Mouse (Mus musculus): ENCODE measurements around the gene Rexo4. TPM values are rescaled to one million over a fixed set of nuclear protein-coding genes. Genes with fewer than 3 reads are reported as not detected.

Rexo4 gene
- polyA plus RNA-seq, 1 experiment from 2014 or later: 45.2 TPM

GRCm38 (mm10) chr2:26935286-26935685, 28.9 kb downstream of the Rexo4 start:
- 87% methylated on average over 2 of the region's 2 CpGs for WGBS
- Histone ChIP-seq H3K27me3 (replicated peaks) (no peaks in the 10 kb centered on the region), H3K9me3 (no peaks in the 10 kb centered on the region), H3K9ac (no peak overlapping the region), H3K4me3 (replicated peaks) (no peak overlapping the region), H3K4me1 (replicated peaks) (peaks cover 19% of the 10 kb centered on the region), H3K27ac (no peak overlapping the region), H3K4me2 (replicated peaks) (no peak overlapping the region), H3K36me3 (peaks cover 9% of the 10 kb centered on the region)
- no peak for ATAC-seq

- ATAC-seq: peak; percentile 96
- peak within 1 kb of the TSS; percentile 94 for H3K27ac ChIP-seq
- WGBS: under 1% methylated on average over 62 of the region's 70 CpGs
These were observed 30.7 kb downstream of the Rexo4 start, which contains the start of the genes Surf4 and Stkld1 for GRCm38 (mm10) chr2:26933304-26934055. Surf4 (minus strand) TSS chr2:26933928. Stkld1 (plus strand) TSS chr2:26934047.

GRCm38 (mm10) chr2:26932473-26933303, 31.5 kb downstream of the Rexo4 start:
- peak; percentile 56 for ATAC-seq
- WGBS: under 1% methylated on average over 42 of the region's 49 CpGs
- no peaks in the 10 kb centered on the region for H3K9me3 ChIP-seq
- H3K4me2 ChIP-seq (replicated peaks): peak overlapping the region; percentile 72
- peak overlapping the region; percentile 93 for H3K9ac ChIP-seq
- peak overlapping the region; percentile 94 for H3K27ac ChIP-seq
- peaks cover 24% of the 10 kb centered on the region for H3K4me1 ChIP-seq (replicated peaks)
- H3K27me3 ChIP-seq (replicated peaks): no peaks in the 10 kb centered on the region
- H3K36me3 ChIP-seq: peaks cover 15% of the 10 kb centered on the region
- H3K4me3 ChIP-seq (replicated peaks): peak overlapping the region; percentile 81

More at GRCm38 (mm10) chr2:26933304-26934055, 30.7 kb downstream of the Rexo4 start, which contains the start of the genes Surf4 and Stkld1:
- peak within 1 kb of the TSS; percentile 93 for H3K9ac ChIP-seq
- peak within 1 kb of the TSS; percentile 81 for H3K4me3 ChIP-seq (replicated peaks)
- peaks cover 19% of the 10 kb centered on the region for H3K4me1 ChIP-seq (replicated peaks)
- H3K36me3 ChIP-seq: peaks cover 15% of the 10 kb centered on the region
- H3K27me3 ChIP-seq (replicated peaks): no peaks in the 10 kb centered on the region
- peak within 1 kb of the TSS; percentile 72 for H3K4me2 ChIP-seq (replicated peaks)
- no peaks in the 10 kb centered on the region for H3K9me3 ChIP-seq

GRCm38 (mm10) chr2:26930390-26930789, 33.8 kb downstream of the Rexo4 start:
- Histone ChIP-seq H3K4me2 (replicated peaks) (no peak overlapping the region), H3K9ac (no peak overlapping the region; the same call in 1 of the 2 replicates), H3K27ac (no peak overlapping the region), H3K9me3 (no peaks in the 10 kb centered on the region), H3K4me3 (replicated peaks) (no peak overlapping the region), H3K4me1 (replicated peaks) (peaks cover 24% of the 10 kb centered on the region), H3K27me3 (replicated peaks) (no peaks in the 10 kb centered on the region), H3K36me3 (peaks cover 19% of the 10 kb centered on the region)
- 32% methylated on average over 1 of the region's 1 CpGs for WGBS
- ATAC-seq: no peak

GRCm38 (mm10) chr2:26927745-26928476, 36.3 kb downstream of the Rexo4 start:
- no peak overlapping the region for H3K27ac ChIP-seq
- ATAC-seq: no peak
- no peak overlapping the region for H3K4me3 ChIP-seq (replicated peaks)
- H3K27me3 ChIP-seq (replicated peaks): no peaks in the 10 kb centered on the region
- peaks cover 41% of the 10 kb centered on the region for H3K36me3 ChIP-seq
- no peak overlapping the region for H3K9ac ChIP-seq
- H3K9me3 ChIP-seq: no peaks in the 10 kb centered on the region
- WGBS: 85% methylated on average over 6 of the region's 6 CpGs
- peaks cover 20% of the 10 kb centered on the region for H3K4me1 ChIP-seq (replicated peaks)
- no peak overlapping the region for H3K4me2 ChIP-seq (replicated peaks)

GRCm38 (mm10) chr2:26921784-26922183, 42.4 kb downstream of the Rexo4 start:
- Histone ChIP-seq H3K4me1 (replicated peaks) (peaks cover 14% of the 10 kb centered on the region), H3K4me2 (replicated peaks) (no peak overlapping the region), H3K36me3 (peaks cover 72% of the 10 kb centered on the region), H3K4me3 (replicated peaks) (no peak overlapping the region), H3K27ac (no peak overlapping the region), H3K27me3 (replicated peaks) (no peaks in the 10 kb centered on the region), H3K9ac (no peak overlapping the region), H3K9me3 (no peaks in the 10 kb centered on the region)
- no peak for ATAC-seq
- WGBS: 68% methylated on average over 9 of the region's 9 CpGs

- no peak overlapping the region for H3K4me3 ChIP-seq (replicated peaks)
- no peak overlapping the region for H3K9ac ChIP-seq
- 83% methylated on average over 6 of the region's 6 CpGs for WGBS
- no peak overlapping the region for H3K4me2 ChIP-seq (replicated peaks)
- no peak for ATAC-seq
- H3K36me3 ChIP-seq: peaks cover 67% of the 10 kb centered on the region
- H3K4me1 ChIP-seq (replicated peaks): peaks cover 18% of the 10 kb centered on the region
- no peaks in the 10 kb centered on the region for H3K27me3 ChIP-seq (replicated peaks)
- no peaks in the 10 kb centered on the region for H3K9me3 ChIP-seq
- H3K27ac ChIP-seq: no peak overlapping the region
These were observed 43.9 kb downstream of the Rexo4 start for GRCm38 (mm10) chr2:26920190-26920855.

- no peak for ATAC-seq
- Histone ChIP-seq H3K36me3 (peaks cover 61% of the 10 kb centered on the region), H3K9ac (no peak overlapping the region), H3K9me3 (no peaks in the 10 kb centered on the region), H3K4me1 (replicated peaks) (peaks cover 23% of the 10 kb centered on the region), H3K27me3 (replicated peaks) (no peaks in the 10 kb centered on the region), H3K4me3 (replicated peaks) (no peak overlapping the region), H3K27ac (no peak overlapping the region), H3K4me2 (replicated peaks) (no peak overlapping the region)
- 87% methylated on average over 3 of the region's 3 CpGs for WGBS
These were observed 44.5 kb downstream of the Rexo4 start for GRCm38 (mm10) chr2:26919684-26920083.

GRCm38 (mm10) chr2:26916738-26917137, 47.4 kb downstream of the Rexo4 start:
- Histone ChIP-seq H3K4me3 (replicated peaks) (peak overlapping the region; percentile 57), H3K27ac (peak overlapping the region; percentile 73), H3K9ac (peak overlapping the region; percentile 64), H3K9me3 (no peaks in the 10 kb centered on the region), H3K4me2 (replicated peaks) (peak overlapping the region; percentile 89), H3K27me3 (replicated peaks) (no peaks in the 10 kb centered on the region), H3K4me1 (replicated peaks) (peaks cover 30% of the 10 kb centered on the region), H3K36me3 (peaks cover 45% of the 10 kb centered on the region)
- no peak for ATAC-seq
- 2% methylated on average over 13 of the region's 13 CpGs for WGBS

GRCm38 (mm10) chr2:26915927-26916728, 48.1 kb downstream of the Rexo4 start, which contains the start of the genes Surf2 and Surf1:
Surf2 (plus strand) TSS chr2:26916367.
Surf1 (minus strand) TSS chr2:26916530.
- WGBS: 1% methylated on average over 47 of the region's 47 CpGs

More at GRCm38 (mm10) chr2:26915927-26916728, 48.1 kb downstream of the Rexo4 start, which contains the start of the genes Surf2 and Surf1:
- Histone ChIP-seq H3K9ac (peak within 1 kb of the TSS; percentile 64), H3K4me3 (replicated peaks) (peak within 1 kb of the TSS; percentile 57), H3K27me3 (replicated peaks) (no peaks in the 10 kb centered on the region), H3K4me1 (replicated peaks) (peaks cover 32% of the 10 kb centered on the region), H3K27ac (peak within 1 kb of the TSS; percentile 73), H3K9me3 (no peaks in the 10 kb centered on the region), H3K4me2 (replicated peaks) (peak within 1 kb of the TSS; percentile 89), H3K36me3 (peaks cover 39% of the 10 kb centered on the region)
- ATAC-seq: peak; percentile 83
